Mouse (Mus musculus): ENCODE results near the gene Nek6.

Nek6 gene

GRCm38 (mm10) chr2:38621610-38622021 lies 110.2 kb downstream of the Nek6 start:
- no peak for DNase-seq (ENCODE audit: low spot score)

GRCm38 (mm10) chr2:38623411-38623810 lies 112.0 kb downstream of the Nek6 start:
- DNase-seq (ENCODE audit: low spot score) = no peak

GRCm38 (mm10) chr2:38623821-38624590 lies 112.6 kb downstream of the Nek6 start:
- DNase-seq (ENCODE audit: low spot score) = no peak

GRCm38 (mm10) chr2:38628801-38629200 lies 117.4 kb downstream of the Nek6 start:
- DNase-seq (ENCODE audit: low spot score) = no peak

GRCm38 (mm10) chr2:38629451-38629850 lies 118.0 kb downstream of the Nek6 start:
- DNase-seq (ENCODE audit: low spot score) = no peak

- no peak for DNase-seq (ENCODE audit: low spot score)
These were observed 119.1 kb downstream of the Nek6 start for GRCm38 (mm10) chr2:38630574-38630973.

- DNase-seq (ENCODE audit: low spot score) = no peak
These were observed 126.3 kb downstream of the Nek6 start for GRCm38 (mm10) chr2:38637716-38638267.

GRCm38 (mm10) chr2:38641761-38642160 lies 130.3 kb downstream of the Nek6 start:
- no peak for DNase-seq (ENCODE audit: low spot score)

- DNase-seq (ENCODE audit: low spot score) = peak; percentile 91
These were observed 132.4 kb downstream of the Nek6 start, which contains the start of gene Psmb7 for GRCm38 (mm10) chr2:38643625-38644427. Gene Psmb7 (minus strand): TSS chr2:38644087.
